Mouse (Mus musculus): Measurements from ENCODE around the gene Ankrd33. TPM values are rescaled to one million over a fixed set of nuclear protein-coding genes. Genes with fewer than 3 reads are reported as not detected.
"Not testable (repeated sequence)": the region's sequence is repeated elsewhere in the genome, so short reads cannot be mapped to it uniquely, and the experiment has no call there.

Ankrd33 gene
- polyA plus RNA-seq, 1 experiment from 2014 or later = not detected

GRCm38 (mm10) chr15:101106011-101106410 is 9.5 kb upstream of the Ankrd33 start:
- no peak overlapping the region for H3K27ac ChIP-seq
- WGBS = 86% methylated on average over 10 of the region's 10 CpGs
- no peak overlapping the region for H3K9ac ChIP-seq
- H3K4me3 ChIP-seq = no peak overlapping the region
- H3K9me3 ChIP-seq = no peaks in the 10 kb centered on the region
- ATAC-seq (ENCODE audit: insufficient number of reproducible peaks, insufficient read depth, low FRiP score, low TSS enrichment) = no peak
- no peaks in the 10 kb centered on the region for H3K27me3 ChIP-seq
- H3K4me2 ChIP-seq (replicated peaks) = no peak overlapping the region
- H3K4me1 ChIP-seq = no peaks in the 10 kb centered on the region
- H3K36me3 ChIP-seq = no peaks in the 10 kb centered on the region

GRCm38 (mm10) chr15:101107906-101108671 is 7.5 kb upstream of the Ankrd33 start:
- no peak overlapping the region for H3K9ac ChIP-seq
- WGBS = 89% methylated on average over 5 of the region's 5 CpGs

GRCm38 (mm10) chr15:101113176-101113575 is 2.4 kb upstream of the Ankrd33 start:
- Histone ChIP-seq H3K4me1 (no peaks in the 10 kb centered on the region), H3K9me3 (0 out of 2 replicates have a peak, but pooled peaks cover 3% of the 10 kb centered on the region), H3K27ac (peak overlapping the region; percentile 7; the same call in 1 of the 2 replicates), H3K36me3 (no peaks in the 10 kb centered on the region), H3K27me3 (no peaks in the 10 kb centered on the region), H3K4me3 (no peak overlapping the region), H3K9ac (no peak overlapping the region), H3K4me2 (replicated peaks) (no peak overlapping the region)
- no peak for ATAC-seq (ENCODE audit: insufficient number of reproducible peaks, insufficient read depth, low FRiP score, low TSS enrichment)
- whole genome bisulfite sequencing = 62% methylated on average over 8 of the region's 8 CpGs

More at GRCm38 (mm10) chr15:101107906-101108671, 7.5 kb upstream of the Ankrd33 start:
- Histone ChIP-seq H3K9me3 (no peaks in the 10 kb centered on the region), H3K4me1 (no peaks in the 10 kb centered on the region), H3K4me2 (replicated peaks) (no peak overlapping the region), H3K27ac (no peak overlapping the region), H3K36me3 (no peaks in the 10 kb centered on the region), H3K4me3 (no peak overlapping the region), H3K27me3 (no peaks in the 10 kb centered on the region)
- no peak for ATAC-seq (ENCODE audit: insufficient number of reproducible peaks, insufficient read depth, low FRiP score, low TSS enrichment)

- 88% methylated on average over 2 of the region's 2 CpGs for WGBS
- not testable (repeated sequence) for ATAC-seq (ENCODE audit: insufficient number of reproducible peaks, insufficient read depth, low FRiP score, low TSS enrichment)
These were observed 1.8 kb upstream of the Ankrd33 start for GRCm38 (mm10) chr15:101113778-101114177.

GRCm38 (mm10) chr15:101118399-101119125 is 3.0 kb downstream of the Ankrd33 start:
- H3K9ac ChIP-seq = no peak overlapping the region
- WGBS = 53% methylated on average over 14 of the region's 14 CpGs
- H3K4me2 ChIP-seq (replicated peaks) = no peak overlapping the region
- H3K4me3 ChIP-seq = no peak overlapping the region
- ATAC-seq (ENCODE audit: insufficient number of reproducible peaks, insufficient read depth, low FRiP score, low TSS enrichment) = peak; percentile 22; the same call in 1 of the 2 replicates
- no peaks in the 10 kb centered on the region for H3K4me1 ChIP-seq
- no peak overlapping the region for H3K27ac ChIP-seq
- H3K36me3 ChIP-seq = no peaks in the 10 kb centered on the region
- H3K27me3 ChIP-seq = no peaks in the 10 kb centered on the region
- H3K9me3 ChIP-seq = 0 out of 2 replicates have a peak, but pooled peaks cover 3% of the 10 kb centered on the region

More at GRCm38 (mm10) chr15:101113778-101114177, 1.8 kb upstream of the Ankrd33 start:
- not testable (repeated sequence) for H3K27ac ChIP-seq; H3K4me2 ChIP-seq (replicated peaks); H3K9ac ChIP-seq; H3K4me3 ChIP-seq; H3K9me3 ChIP-seq; H3K4me1 ChIP-seq; H3K27me3 ChIP-seq; H3K36me3 ChIP-seq

GRCm38 (mm10) chr15:101121411-101122289 is 6.1 kb downstream of the Ankrd33 start:
- H3K4me2 ChIP-seq (replicated peaks) = no peak overlapping the region
- H3K4me1 ChIP-seq = no peaks in the 10 kb centered on the region
- 0 out of 2 replicates have a peak, but pooled peaks cover 4% of the 10 kb centered on the region for H3K27me3 ChIP-seq
- no peaks in the 10 kb centered on the region for H3K9me3 ChIP-seq
- ATAC-seq (ENCODE audit: insufficient number of reproducible peaks, insufficient read depth, low FRiP score, low TSS enrichment) = no peak
- no peaks in the 10 kb centered on the region for H3K36me3 ChIP-seq
- no peak overlapping the region for H3K4me3 ChIP-seq
- 68% methylated on average over 9 of the region's 9 CpGs for WGBS
- H3K27ac ChIP-seq = no peak overlapping the region
- H3K9ac ChIP-seq = no peak overlapping the region

GRCm38 (mm10) chr15:101122290-101122589 is 6.7 kb downstream of the Ankrd33 start:
- Histone ChIP-seq H3K36me3 (no peaks in the 10 kb centered on the region), H3K27me3 (0 out of 2 replicates have a peak, but pooled peaks cover 4% of the 10 kb centered on the region), H3K4me1 (no peaks in the 10 kb centered on the region), H3K9ac (no peak overlapping the region), H3K27ac (no peak overlapping the region), H3K4me2 (replicated peaks) (no peak overlapping the region), H3K9me3 (no peaks in the 10 kb centered on the region), H3K4me3 (no peak overlapping the region)
- no peak for ATAC-seq (ENCODE audit: insufficient number of reproducible peaks, insufficient read depth, low FRiP score, low TSS enrichment)
- 31% methylated on average over 2 of the region's 2 CpGs for WGBS

- H3K9ac ChIP-seq = no peak overlapping the region
- ATAC-seq (ENCODE audit: insufficient number of reproducible peaks, insufficient read depth, low FRiP score, low TSS enrichment) = no peak
- 50% methylated on average over 4 of the region's 4 CpGs for WGBS
These were observed 7.6 kb downstream of the Ankrd33 start for GRCm38 (mm10) chr15:101123202-101123601.

GRCm38 (mm10) chr15:101125561-101125960 is 10.0 kb downstream of the Ankrd33 start:
- Histone ChIP-seq H3K4me2 (replicated peaks) (no peak overlapping the region), H3K9ac (no peak overlapping the region), H3K27ac (no peak overlapping the region), H3K4me3 (no peak overlapping the region), H3K4me1 (peaks cover 10% of the 10 kb centered on the region; the same call in 1 of the 2 replicates), H3K36me3 (no peaks in the 10 kb centered on the region), H3K9me3 (no peaks in the 10 kb centered on the region), H3K27me3 (peaks cover 33% of the 10 kb centered on the region)
- WGBS = 89% methylated on average over 6 of the region's 6 CpGs
- no peak for ATAC-seq (ENCODE audit: insufficient number of reproducible peaks, insufficient read depth, low FRiP score, low TSS enrichment)

More at GRCm38 (mm10) chr15:101123202-101123601, 7.6 kb downstream of the Ankrd33 start:
- Histone ChIP-seq H3K4me1 (peaks cover 2% of the 10 kb centered on the region; the same call in 1 of the 2 replicates), H3K4me2 (replicated peaks) (no peak overlapping the region), H3K4me3 (no peak overlapping the region), H3K27ac (no peak overlapping the region), H3K36me3 (no peaks in the 10 kb centered on the region), H3K9me3 (no peaks in the 10 kb centered on the region), H3K27me3 (peaks cover 12% of the 10 kb centered on the region)

GRCm38 (mm10) chr15:101126876-101127544 is 11.5 kb downstream of the Ankrd33 start:
- H3K9me3 ChIP-seq = no peaks in the 10 kb centered on the region
- no peak overlapping the region for H3K4me3 ChIP-seq
- 80% methylated on average over 12 of the region's 12 CpGs for WGBS
- peaks cover 38% of the 10 kb centered on the region for H3K27me3 ChIP-seq
- no peak for ATAC-seq (ENCODE audit: insufficient number of reproducible peaks, insufficient read depth, low FRiP score, low TSS enrichment)
- H3K4me1 ChIP-seq = peaks cover 19% of the 10 kb centered on the region
- no peak overlapping the region for H3K27ac ChIP-seq
- H3K4me2 ChIP-seq (replicated peaks) = no peak overlapping the region
- no peak overlapping the region for H3K9ac ChIP-seq
- H3K36me3 ChIP-seq = no peaks in the 10 kb centered on the region
